Mouse (Mus musculus) left cerebral cortex, adult 9 months (tissue): ENCODE measurements around the gene Rac1.
"Not testable (repeated sequence)": the region's sequence is repeated elsewhere in the genome, so short reads cannot be mapped to it uniquely, and the experiment has no call there.

Source experiments
- DNase-seq, 2 experiments: peaks; one replicate each; pipeline ENCODE4 v3.0.0; 2022; ENCODE audit warnings: low spot score in 2 of 2

Gene Rac1

DNA sequence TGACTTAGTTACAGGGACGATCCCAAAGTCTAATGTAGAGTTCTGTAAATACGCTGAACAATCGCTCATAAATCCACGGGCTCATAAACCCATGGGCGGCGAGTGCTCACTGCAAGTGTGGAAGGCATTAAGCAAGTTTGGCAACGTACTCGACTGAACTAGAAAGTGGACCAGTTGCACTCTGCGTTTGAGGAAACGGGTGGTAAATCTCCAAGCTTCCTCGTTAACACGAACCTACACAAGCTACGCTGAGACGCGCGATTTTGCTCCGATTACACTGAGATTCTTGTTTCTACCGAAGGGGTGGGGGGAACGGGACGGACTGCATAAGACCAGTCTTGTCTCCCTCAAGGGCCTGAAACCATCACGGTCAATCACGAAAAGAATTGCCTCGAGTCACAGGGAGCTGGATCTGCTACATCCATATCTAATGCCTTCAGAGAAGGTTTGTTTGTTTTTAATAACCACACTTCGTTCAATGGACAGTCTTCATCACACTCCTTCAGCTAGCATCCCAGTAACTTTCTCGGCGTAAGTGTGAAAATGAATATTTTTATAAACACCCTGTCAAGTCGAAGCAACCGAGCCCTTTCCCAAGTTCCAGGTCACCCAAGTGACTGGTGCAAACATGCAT lies 1.0 kb downstream of the Rac1 start:
- no peak for DNase-seq

DNA sequence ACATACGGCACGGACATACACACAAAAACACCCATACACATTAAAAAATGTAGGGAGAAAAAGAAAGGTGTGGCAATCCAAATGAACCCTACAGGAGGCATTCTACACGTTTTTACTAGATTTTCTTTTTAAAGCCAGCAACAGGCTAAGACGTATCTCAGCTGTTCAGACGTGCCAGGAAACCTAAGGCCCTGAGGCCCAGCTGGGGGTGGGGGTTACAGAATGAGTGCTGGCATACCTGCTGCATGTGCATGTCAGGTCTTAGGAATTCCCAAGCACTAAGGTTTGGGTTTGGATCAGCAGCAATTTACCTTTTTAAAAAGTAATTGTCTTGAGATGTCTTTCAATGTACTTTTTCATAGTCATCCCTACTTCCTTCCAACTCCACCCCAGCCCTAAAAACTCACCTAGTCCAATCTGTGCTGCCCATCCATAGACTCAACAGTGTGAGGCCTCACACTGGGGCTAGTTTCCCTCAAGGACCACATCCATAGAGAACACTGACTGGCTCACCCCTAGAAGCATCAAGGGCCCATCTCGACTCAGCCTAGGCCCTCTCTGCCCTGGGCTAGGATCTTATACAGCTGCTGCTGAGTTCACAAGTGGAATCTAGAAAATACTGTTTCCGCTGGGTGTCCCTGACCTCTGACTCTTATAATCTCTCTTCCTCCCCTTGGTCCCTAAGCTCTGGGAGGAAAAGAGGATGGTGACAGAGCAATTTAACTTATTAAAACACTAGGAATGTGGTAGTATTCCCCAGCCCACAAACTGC lies 2.2 kb downstream of the Rac1 start:
- DNase-seq: no peak

DNA sequence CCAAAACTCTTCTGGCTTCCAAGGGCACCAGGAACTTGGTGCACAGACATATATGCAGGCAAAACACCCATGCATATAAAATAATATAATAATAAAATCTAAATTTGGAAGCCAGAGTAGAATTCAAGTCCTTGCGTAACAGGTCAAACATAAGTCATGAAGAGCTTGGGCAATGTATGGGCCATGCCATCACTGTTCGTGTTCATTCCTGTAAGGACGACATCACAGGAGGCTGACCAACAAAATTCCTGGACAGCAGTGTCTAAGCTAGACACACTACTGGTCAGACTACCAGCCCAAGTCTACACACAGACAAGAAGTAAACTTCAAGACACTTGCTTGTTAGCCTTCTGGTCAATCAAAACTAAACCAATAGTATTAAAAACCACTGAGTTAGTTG lies 5.0 kb downstream of the Rac1 start:
- DNase-seq: no peak

DNA sequence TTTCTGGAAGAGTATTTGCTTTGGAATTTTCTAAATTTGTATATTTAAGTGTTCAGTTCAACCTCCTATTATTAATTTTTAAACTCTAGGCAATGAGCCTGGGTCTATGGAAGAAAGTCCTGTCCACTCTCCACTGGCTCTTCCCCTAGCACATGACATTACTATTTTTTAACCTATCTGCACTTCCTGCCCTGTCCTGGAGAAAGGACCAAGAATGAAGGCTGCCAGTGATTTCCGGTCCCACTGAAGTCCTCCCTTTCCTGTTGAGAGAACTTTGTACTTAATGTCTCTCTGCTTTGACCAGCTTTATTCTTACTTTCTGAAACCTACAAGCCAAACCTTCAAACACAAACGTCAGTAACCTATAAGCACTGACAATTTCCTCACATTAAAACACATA lies 7.4 kb downstream of the Rac1 start:
- no peak for DNase-seq

DNA sequence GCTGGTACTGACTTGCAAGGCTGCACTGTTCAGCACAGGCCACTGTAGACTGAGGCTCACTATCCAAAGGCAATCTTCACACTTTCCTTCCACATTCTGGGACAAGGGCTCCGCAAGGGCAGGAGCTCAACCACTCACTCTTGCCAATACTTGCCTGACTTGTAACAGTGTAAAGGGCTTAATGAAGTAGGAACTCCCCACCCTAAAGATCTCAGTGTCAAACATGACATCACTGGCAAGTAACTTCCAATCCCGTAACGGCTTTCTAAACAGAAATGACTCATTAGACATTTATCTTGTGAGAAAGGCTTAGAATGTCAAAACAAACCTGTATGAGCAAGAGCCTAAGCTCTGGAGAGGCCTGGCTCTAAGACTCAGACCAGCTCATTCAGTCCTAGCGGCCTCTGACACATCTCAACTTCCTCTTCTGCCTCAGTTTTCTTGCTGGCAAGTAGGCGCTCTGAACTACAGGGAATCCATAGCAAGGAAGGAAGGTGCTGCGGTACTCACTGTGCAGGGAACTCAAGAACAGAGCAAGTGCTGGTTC lies 9.7 kb downstream of the Rac1 start:
- no peak for DNase-seq

DNA sequence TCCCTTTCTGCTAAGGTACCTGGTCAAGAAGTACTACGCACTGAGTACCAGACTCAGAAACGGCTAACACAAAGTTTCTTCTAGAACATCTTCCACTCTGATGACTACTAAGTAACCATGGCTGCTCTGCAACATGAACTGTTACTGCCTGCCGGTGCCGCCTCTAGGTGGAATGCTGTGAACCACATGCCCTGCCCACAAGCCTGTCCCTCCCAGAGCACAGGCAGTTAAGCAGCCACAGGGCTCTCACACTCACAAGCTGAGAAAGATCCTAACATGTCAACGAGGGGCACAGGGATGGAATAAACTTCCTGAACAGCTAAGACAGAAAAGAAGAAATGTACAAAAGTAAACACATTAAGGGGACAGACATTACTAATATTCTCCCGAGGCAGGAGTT lies 10.4 kb downstream of the Rac1 start:
- no peak for DNase-seq

DNA sequence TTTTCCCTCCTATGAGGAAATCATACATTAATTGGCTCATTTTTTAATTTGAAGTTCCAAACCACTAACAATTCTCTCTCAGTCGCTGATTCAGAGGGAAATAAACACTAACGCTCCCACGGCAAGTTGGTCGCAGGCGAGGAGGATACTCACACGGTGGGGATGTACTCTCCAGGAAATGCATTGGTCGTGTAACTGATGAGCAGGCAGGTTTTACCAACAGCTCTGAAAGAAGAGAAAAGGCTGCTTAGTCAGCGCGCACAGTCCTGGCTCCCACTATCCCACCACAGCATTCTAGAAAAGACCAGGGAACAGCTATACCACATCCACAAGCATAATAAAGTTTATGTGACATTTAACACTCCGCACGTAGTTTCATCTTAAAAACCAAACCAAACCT lies 10.8 kb downstream of the Rac1 start:
- DNase-seq: no peak

DNA sequence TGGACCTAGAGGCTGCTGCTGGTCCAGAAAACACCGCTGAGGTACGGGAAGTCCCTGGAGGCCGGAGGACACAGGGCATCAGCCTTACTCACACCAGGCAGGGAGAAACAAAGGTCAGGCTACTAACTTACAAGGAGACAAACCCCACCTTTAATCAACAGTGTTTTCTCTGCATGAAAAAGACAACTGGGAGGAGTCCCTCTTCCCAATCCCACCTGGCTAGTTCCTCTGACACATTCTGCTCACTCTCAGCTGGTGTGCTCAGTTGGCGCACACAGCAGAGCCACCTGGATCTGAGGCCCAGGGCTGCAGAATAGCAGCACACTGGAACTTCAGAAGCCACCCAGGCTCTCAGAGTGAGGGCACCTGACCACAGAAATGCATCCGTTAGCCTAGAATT lies 13.0 kb downstream of the Rac1 start:
- DNase-seq: no peak

DNA sequence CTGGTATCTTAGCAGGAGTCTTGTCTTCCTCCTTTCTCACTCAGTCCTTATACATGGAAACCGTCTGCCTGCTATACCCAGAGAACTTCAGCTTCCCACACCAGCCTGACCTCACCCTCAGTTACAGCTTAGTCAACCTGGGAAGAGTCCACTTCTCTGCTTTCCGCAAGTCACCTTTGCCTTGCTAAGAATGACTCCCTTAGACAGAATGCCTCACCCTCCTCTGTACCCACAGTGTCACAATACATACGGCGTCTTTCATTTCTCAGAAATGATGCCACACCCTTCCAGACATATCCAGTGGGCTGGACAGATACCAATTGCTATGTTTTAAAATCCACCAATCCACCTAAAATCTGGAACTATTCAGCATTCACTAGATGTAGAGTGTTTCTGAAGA lies 15.5 kb downstream of the Rac1 start:
- DNase-seq: no peak

DNA sequence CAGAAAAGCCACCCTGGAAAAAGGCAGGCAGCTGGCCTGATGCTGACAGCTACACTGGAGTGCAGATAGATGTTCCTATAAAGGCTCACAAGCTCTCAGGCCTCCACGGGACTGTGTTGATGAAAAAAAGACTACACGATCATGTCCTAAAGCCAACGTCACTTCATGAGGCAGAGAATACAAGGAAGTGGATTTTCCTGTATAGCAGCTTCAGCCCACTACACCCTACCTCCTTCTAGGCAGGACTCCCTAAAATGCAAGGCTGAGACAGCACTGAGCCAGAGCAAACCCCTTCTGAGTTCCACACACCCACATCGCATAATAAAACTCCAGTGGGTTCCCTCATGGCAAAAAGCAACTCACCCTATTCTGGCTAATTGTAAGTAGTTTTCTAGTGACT lies 16.3 kb downstream of the Rac1 start:
- no peak for DNase-seq

DNA sequence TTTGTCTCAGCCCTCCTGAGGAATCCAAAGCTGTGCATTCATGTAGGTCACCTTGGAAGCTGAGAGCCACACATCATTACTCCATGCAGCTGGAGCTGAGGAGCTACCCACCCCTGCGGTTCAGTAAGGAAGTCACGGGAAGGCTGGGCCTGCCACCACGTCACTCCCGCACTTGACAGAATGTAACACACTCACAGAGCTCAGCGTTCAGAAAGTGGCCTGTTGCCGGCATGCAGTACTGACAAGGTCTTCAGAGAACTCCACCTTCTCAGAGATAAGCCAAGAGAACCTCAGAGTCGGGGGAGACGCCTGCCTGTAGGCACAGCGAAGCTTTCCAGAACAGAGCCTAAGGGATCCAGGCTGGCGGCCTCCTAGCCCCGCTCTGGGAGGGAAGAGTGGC lies 18.1 kb downstream of the Rac1 start:
- no peak for DNase-seq

DNA sequence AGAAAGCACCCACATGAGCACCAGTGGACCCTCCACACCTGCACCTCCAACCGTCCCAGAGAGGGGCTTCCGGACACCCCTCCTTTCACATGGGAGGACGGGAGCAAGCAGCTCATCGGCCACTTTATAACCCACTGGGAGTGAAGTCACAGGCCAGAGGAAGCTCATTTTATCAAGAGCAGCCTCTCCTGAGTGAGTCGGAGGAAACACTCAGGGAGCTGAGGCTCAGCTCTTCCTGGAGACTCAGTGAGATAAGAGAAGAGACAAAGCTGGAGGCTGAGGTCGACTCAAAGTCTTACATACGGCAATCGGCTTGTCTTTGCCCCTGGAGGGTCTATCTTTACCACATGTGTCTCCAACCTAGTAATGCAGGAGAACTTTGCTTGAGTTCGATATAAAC lies 18.5 kb downstream of the Rac1 start:
- DNase-seq: no peak

DNA sequence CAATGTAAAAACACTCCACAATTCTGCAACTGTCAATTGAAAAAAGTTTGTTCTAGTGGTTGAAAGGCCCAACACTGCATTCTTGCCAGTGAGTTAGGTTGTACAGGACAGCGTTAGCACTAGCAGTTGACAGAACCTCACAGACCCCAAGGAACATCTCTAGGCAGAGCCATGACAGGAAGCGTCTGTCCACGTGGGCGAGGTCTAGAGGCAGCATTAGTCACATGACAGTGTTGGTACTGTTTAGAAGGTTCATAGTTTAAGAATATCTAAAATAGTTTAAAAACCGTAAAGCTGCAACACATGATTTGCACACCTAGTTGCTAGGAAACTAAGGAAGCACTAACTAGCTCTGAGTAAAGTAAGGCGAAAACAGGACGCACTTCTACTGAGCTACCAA lies 22.3 kb downstream of the Rac1 start:
- DNase-seq: no peak

DNA sequence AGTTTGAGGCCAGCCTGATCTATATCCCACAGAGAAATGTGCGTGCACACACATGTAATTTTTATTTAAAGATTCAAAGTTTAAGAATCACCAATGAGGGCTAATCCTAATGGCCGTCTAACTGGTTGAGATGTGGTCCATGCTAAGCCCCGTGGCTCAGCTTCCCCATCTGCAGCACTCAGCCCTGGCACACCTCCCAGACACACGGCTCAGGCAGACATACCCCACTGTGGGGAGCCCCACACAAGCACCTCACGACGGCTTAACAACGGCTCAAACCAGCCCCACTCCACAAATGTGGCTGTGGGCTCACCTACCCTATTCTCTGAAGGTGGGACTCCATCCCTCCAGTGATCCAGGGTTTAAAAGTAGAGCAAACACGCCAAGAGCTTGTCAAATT lies 22.8 kb downstream of the Rac1 start:
- DNase-seq: no peak

DNA sequence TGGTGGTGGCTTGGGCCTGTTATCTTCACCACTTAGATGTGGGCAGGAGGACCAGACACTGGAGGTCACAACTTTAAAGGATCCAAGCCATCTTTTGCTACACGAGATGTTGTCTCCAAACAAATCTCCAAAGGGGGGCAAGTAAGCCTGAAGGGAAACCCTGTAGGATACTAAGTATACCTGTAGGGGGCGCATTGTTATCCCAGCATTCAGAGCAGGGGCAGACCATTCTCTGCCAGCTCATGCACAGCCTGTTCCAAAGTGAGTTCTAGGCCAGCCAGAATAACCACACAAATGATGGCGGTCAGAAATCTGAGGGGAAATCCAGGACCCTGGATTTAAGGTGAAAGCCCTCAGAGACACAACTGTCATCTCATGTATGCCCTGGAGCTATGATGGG lies 23.4 kb downstream of the Rac1 start:
- no peak for DNase-seq

DNA sequence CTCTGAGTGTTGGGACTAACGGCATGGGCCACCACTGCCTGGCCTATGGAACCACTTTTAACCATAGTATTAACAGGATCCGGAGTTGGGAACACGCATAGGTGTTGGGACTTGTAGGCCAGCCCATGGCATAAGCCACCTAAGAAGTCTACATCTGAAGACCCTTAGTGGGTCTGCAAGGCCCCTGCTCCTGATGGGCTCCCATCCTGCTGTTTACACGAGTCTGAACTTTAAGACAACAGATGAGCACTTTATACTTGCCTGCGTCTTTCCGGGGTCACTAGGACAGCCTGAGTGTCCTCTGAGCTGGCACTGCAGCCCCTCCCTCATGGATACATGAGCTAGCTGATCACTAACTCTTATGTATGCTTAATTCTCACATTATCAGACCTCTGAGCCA lies 24.1 kb downstream of the Rac1 start:
- no peak for DNase-seq

DNA sequence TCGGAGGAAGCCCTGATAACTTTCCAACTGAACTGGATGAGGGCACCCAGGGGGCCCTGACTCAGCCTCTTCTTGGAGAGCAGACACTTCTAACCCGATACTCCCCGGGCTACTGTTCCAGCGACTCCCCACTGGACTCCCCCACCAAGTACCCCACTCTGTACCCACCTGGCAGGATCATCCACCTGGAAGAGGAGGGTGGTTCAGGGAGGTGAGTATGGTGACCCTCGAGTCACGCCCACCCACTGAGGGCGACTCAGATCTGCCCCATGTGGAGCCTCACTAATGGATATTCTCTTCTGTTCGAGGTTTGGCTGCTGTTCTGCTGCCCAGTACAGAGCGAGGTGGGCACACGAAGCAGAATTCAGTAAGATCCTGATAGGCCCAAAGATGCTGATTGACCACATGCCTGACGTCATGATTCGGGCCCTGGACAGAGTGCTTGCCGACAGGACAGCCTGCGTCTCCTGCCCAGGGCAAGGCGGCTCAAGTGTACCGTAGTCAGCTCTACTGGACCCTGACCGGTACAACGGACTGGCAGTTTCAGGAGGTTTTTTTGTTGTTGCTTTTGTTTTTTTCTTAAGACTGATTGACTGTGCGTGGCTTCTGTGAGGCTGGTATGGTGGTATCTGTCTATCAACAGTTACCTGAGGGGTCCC lies 24.8 kb downstream of the Rac1 start:
- no peak for DNase-seq

DNA sequence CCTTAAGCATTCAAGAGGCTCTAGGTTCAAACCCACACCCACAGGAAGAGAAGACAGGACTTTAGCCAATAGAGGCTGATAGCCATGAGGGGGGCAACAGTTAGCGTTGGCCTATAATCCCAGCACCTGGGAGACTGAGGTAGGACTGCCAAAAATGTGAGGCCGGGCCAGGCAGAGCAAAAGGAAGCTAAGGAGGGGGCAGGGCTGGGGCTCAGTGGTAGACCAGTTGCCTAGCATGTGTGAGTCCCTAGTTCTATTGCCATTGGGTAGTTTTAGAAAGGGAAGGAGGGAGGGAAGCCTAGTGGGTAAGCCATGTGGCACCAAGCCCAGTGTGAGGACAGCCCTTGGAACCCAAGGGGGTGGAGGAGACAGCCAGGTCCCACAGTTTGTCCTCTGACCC lies 26.2 kb downstream of the Rac1 start:
- DNase-seq: no peak

DNA sequence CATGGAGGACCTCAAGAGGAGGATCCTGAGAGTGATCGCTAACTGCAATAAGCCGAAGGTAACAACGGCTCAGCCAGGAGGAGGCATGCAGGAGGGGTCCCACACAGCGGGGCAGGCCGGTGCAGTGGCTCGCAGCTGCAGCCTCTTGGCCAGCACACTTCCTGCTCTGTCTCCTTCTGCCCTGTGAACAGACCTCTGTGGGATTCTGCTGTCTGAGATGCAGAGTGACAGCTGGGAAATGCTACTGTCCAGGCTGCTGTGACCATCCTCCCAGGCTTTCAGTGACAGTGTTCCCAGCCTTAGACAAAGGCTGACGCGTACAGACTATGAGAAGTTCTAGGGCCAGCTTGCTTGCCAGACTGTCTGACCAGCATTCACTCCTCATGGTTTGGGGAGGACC lies 26.7 kb downstream of the Rac1 start:
- no peak for DNase-seq

DNA sequence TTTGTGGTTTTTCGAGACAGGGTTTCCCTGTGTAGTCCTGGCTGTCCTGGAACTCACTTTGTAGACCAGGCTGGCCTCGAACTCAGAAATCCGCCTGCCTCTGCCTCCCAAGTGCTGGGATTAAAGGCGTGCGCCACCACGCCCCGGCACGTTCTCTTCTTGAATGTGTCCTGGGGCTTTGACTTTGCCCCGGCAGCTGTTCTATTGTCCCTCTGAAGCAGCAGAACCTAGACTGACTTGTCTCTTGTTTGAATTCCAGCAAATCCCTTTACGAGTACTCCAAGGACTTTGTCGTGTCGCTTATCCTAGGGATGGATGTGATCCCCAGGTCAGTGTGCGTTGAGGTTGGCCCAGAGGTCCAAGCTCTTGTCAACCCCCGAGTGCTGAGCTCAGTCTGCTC lies 27.1 kb downstream of the Rac1 start:
- not testable (repeated sequence) for DNase-seq

DNA sequence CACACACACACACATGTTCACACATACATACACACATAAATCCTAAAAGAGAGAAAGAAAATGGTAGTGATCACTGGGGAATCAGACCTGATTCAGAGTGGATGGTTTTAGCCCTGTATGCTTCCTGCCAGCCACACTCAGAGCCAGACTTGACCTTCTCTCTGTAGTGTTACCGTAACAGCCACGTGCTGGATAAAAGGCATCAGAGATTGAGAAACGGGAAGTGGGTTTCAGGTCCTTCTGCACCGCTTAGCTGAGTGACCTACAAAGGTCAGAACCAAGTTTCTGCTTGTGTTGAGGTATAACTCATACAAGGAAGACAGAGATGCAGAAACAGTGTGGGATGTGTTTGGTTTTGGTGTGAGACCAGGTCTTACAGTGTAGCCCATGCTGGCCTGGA lies 28.1 kb downstream of the Rac1 start:
- DNase-seq: no peak

DNA sequence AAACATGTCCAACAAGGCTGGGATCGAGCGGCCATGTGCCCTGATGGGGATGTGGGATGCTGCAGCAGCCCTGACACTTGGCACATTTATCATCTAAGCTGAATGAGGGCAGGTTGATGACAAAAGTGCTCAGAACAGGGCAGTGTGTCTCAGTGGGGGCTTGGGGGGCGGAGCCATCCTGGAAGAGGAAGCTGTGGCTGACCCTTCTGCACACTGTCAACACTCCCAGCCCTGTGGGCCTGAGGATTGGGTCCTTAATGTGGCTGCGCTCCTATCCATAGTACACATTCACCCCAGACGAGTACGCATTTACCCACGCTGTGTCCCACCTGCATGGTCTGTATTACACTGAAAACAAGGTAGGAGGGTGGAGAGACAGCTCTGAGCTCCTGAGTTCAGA lies 28.6 kb downstream of the Rac1 start:
- DNase-seq: no peak

DNA sequence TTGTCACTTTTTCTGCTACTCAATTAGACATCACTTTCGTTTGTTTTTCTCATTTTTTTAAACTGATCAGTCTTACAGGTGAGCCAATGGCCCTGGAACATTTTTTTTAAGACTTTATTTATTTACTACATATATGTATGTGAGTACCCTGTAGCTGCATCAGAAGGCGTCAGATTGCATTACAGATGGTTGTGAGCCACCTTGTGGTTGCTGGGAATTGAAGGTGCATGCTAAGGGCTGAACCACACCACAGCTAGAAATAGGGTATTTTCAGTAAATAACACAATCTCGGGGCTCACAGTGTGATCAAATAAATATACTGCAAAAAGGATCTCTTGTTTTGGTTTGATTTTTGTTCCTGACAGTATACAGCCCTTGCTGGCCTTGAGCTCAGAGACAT lies 30.4 kb downstream of the Rac1 start:
- DNase-seq: no peak
